Mouse (Mus musculus) liver, embryonic 14.5 days (tissue): ENCODE results near the gene Tbc1d14. TPM values are rescaled to one million over a fixed set of nuclear protein-coding genes. Genes with fewer than 3 reads are reported as not detected.
A peak's percentile ranks its signal among the peaks of the same experiment; 100 is the strongest.

Source experiments
- ATAC-seq: fragments of 200-750 bp; cut with Nextera tagmentation; 2 replicates; pipeline ENCODE4 v1.8.0; 2017; ENCODE audit warnings: moderate number of reproducible peaks, mild to moderate bottlenecking, moderate library complexity; ENCODE audit not compliant: insufficient read depth
- DNase-seq, 3 experiments: peaks; one replicate each; pipeline ENCODE4 v3.0.0-alpha.2; 2012 to 2013; ENCODE audit warnings: low read depth in 3 of 3, low spot score in 3 of 3
- H3K27ac ChIP-seq: fragments of 300-500 bp; sonication (generic); 2 replicates; pipeline ENCODE4 v1.5.1; 2014; ENCODE audit warnings: moderate library complexity, mild to moderate bottlenecking, control low read depth, inconsistent platforms
- H3K27me3 ChIP-seq: fragments of 300-500 bp; sonication (generic); 2 replicates; pipeline ENCODE4 v1.6.1; 2014; ENCODE audit warnings: mild to moderate bottlenecking, low read length, moderate library complexity; ENCODE audit not compliant: control insufficient read depth, insufficient read depth
- H3K36me3 ChIP-seq: fragments of 300-500 bp; sonication (generic); replicated peaks from 2 replicates; pipeline ENCODE4 v1.6.1; 2014; ENCODE audit warnings: low read depth; ENCODE audit not compliant: control insufficient read depth, insufficient read depth
- H3K4me1 ChIP-seq, 2 experiments: fragments of 200-500 bp in 1 of 2; fragments of 300-500 bp in 1 of 2; sonication (generic) in 1 of 2; replicated peaks; 2 replicates each; pipeline ENCODE4 v1.6.1; 2012 to 2014; ENCODE audit warnings: antibody characterized with exemption in 1 of 2, inconsistent platforms in 1 of 2, low read length in 1 of 2; ENCODE audit not compliant: control insufficient read depth in 2 of 2, insufficient read depth in 2 of 2
- H3K4me2 ChIP-seq: fragments of 300-500 bp; sonication (generic); 2 replicates; pipeline ENCODE4 v1.6.1; 2014; ENCODE audit warnings: low read depth, mild to moderate bottlenecking, control low read depth, moderate library complexity
- H3K4me3 ChIP-seq, 2 experiments: fragments of 200-500 bp in 1 of 2; fragments of 300-500 bp in 1 of 2; sonication (generic) in 1 of 2; 2 replicates each; pipeline ENCODE4 v1.5.1; 2012 to 2014; ENCODE audit warnings: low read depth in 2 of 2, low read length in 2 of 2, mild to moderate bottlenecking in 2 of 2, control low read depth in 1 of 2, inconsistent platforms in 1 of 2, moderate library complexity in 1 of 2; ENCODE audit not compliant: insufficient read depth in 1 of 2
- H3K9ac ChIP-seq: fragments of 300-500 bp; sonication (generic); replicated peaks from 2 replicates; pipeline ENCODE4 v1.6.1; 2014; ENCODE audit warnings: mild to moderate bottlenecking, control low read depth, moderate library complexity
- H3K9me3 ChIP-seq: fragments of 300-500 bp; sonication (generic); 2 replicates; pipeline ENCODE4 v1.6.1; 2016; ENCODE audit warnings: low read length, mixed read lengths; ENCODE audit not compliant: control insufficient read depth
- CTCF ChIP-seq: IDR thresholded peaks from 2 replicates; pipeline ENCODE4 v1.5.1; 2016; ENCODE audit warnings: antibody characterized with exemption, low read depth, control low read depth
- EP300 ChIP-seq: IDR thresholded peaks from 2 replicates; pipeline ENCODE4 v1.6.1; 2016; ENCODE audit warnings: antibody characterized with exemption, low read depth
- WGBS: fragments of 180-500 bp; shearing (Covaris S2); extraction: QIAGEN DNeasy Blood & Tissue Kit; methylation state at CpG from one replicate; pipeline ENCODE4 v1.1.7; 2014; ENCODE audit not compliant: insufficient replicate concordance; 5-methylcytosine and 5-hydroxymethylcytosine counted together
- polyA plus RNA-seq, 2 experiments: library from polyadenylated mRNA; depleted of rRNA in 1 of 2; stranded (reverse) in 1 of 2; unstranded in 1 of 2; fragments of >200 nt; fragmentation: Nextera tagmentation in 1 of 2; extraction: Ambion mirVana in 1 of 2; gene quantifications; 2 replicates each; pipeline versions ENCODE4 v1.2.1 to v1.2.3; 2012 to 2014

Tbc1d14 gene
- polyA plus RNA-seq, 2 experiments: 6.8 to 8.2 TPM

DNA sequence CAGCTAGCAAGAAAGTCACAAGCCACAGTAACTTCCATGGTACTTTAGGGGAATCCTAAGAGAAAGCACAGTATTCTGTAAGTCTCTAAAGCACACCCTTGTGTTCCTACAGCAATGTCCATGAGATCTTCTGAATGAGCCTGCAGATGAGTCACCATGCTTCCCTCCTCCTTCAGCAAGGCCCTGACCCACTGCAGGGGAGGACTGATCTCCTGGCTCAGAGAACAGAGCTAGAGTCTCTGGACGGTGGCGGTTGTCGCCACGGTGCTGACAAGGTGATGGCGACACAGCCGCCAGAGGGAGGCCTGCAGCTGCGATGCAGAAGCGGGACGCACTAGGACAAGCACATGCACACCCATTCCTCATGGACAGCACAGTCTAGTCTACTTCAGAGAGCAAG is 9.0 kb upstream of the Tbc1d14 start:
- H3K27me3 ChIP-seq: no peaks in the 10 kb centered on the region
- H3K4me1 ChIP-seq: no peaks in the 10 kb centered on the region
- 83% methylated on average over 9 of the region's 9 CpGs for WGBS
- no peak for TF ChIP-seq EP300
- 0 out of 2 replicates have a peak, but pooled peaks have one; percentile 15 for TF ChIP-seq CTCF
- no peak overlapping the region for H3K27ac ChIP-seq
- no peaks in the 10 kb centered on the region for H3K9me3 ChIP-seq
- DNase-seq: no peak
- no peak overlapping the region for H3K9ac ChIP-seq
- H3K4me3 ChIP-seq: no peak overlapping the region
- no peak overlapping the region for H3K4me2 ChIP-seq
- no peak for ATAC-seq
- peaks cover 62% of the 10 kb centered on the region for H3K36me3 ChIP-seq

DNA sequence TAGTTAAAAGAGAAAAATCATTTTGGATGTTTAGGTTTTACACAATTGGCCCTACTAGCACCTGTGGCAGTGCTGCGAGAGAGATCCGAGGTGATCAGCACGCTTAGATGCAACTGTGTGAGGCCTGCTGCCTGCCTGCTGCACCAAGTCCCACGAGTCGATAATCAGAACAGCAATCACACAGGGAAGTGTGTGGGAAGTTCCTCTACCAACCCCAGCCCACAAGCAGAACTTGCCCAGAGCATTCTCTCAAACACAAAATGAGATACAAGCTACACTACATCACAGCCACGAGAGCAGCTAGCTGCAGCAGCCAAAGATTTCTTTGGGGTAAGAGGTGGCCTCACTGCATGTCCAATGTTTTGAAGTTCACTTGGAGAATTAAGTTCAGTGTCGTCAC is 8.4 kb upstream of the Tbc1d14 start:
- Histone ChIP-seq H3K9me3 (no peaks in the 10 kb centered on the region), H3K27me3 (no peaks in the 10 kb centered on the region), H3K36me3 (peaks cover 56% of the 10 kb centered on the region), H3K27ac (no peak overlapping the region), H3K4me3 (no peak overlapping the region), H3K4me2 (no peak overlapping the region), H3K4me1 (no peaks in the 10 kb centered on the region), H3K9ac (no peak overlapping the region)
- WGBS: 43% methylated on average over 7 of the region's 7 CpGs
- no peak for ATAC-seq
- no peak for DNase-seq
- TF ChIP-seq EP300 (no peak), CTCF (no peak)

DNA sequence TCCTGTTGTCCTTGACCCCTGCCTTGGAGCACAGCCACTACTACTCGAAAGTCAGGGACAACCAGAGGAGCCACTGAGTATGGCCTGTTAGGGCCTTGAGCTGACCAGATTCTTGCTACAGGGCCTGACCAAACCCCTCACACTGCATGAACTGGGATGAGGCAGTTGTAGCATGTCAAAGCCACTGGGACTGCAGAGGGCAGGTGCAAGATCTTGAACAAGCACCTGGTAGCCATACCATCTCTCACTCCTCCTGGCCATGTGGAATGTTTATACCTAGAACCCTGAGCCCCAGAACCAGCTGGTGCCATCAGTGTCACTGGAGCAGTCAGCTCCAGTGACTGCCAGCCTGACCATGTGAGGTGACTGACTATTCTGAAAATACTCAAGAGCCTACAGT is 5.8 kb upstream of the Tbc1d14 start:
- Histone ChIP-seq H3K9ac (no peak overlapping the region), H3K9me3 (no peaks in the 10 kb centered on the region), H3K4me3 (no peak overlapping the region), H3K27ac (no peak overlapping the region), H3K27me3 (no peaks in the 10 kb centered on the region), H3K36me3 (peaks cover 32% of the 10 kb centered on the region), H3K4me2 (no peak overlapping the region), H3K4me1 (no peaks in the 10 kb centered on the region)
- 68% methylated on average over 1 of the region's 1 CpGs for WGBS
- peak; percentile 12; the same call in 1 of the 2 replicates for ATAC-seq
- DNase-seq: no peak
- TF ChIP-seq EP300: no peak
- TF ChIP-seq CTCF: no peak

DNA sequence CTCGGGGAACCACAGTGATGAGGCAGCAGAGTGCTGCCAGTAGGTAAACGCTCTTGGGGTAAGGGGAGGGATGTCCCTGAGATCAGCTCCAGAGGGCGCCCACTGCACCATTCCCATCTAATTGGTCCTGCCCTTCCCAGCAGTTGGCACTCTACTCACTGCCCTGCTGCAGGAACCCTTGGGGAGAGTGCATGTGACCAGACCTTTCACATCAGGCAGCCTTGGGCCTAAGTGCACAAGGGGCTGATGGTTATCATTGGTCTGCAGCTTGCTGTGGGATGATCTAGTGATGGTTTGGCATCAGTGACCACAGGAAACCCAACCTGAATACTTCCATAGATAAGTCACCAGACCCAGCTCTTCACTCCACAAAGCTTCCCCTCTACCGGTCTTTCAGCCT is 4.6 kb upstream of the Tbc1d14 start:
- no peaks in the 10 kb centered on the region for H3K4me1 ChIP-seq
- H3K9me3 ChIP-seq: no peaks in the 10 kb centered on the region
- H3K27me3 ChIP-seq: no peaks in the 10 kb centered on the region
- peak; percentile 69 for TF ChIP-seq CTCF
- TF ChIP-seq EP300: no peak
- 8% methylated on average over 4 of the region's 4 CpGs for WGBS
- H3K27ac ChIP-seq: no peak overlapping the region
- no peak overlapping the region for H3K9ac ChIP-seq
- DNase-seq: no peak
- H3K4me2 ChIP-seq: no peak overlapping the region
- peak; percentile 31; the same call in 1 of the 2 replicates for ATAC-seq
- no peak overlapping the region for H3K4me3 ChIP-seq
- H3K36me3 ChIP-seq: peaks cover 23% of the 10 kb centered on the region

DNA sequence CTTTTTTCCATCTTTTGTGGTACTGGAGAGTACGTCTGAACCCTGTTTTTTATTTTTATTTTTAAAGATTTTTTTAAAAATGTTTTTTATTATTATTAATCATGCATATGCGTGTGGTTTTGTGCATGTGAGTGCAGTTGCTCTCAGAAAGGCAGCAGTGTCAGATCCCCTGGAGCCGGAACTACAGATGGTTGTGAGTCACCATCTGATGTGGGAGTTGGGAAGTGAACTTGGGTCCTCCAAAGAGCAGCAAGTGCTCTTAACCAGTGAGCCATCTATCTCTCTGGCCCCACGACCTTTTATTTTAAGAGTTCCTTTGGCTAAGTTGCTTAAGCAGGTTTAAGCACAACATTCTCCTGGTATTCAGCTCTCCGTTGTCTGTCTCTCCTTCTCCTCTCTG is 3.1 kb upstream of the Tbc1d14 start:
- H3K4me1 ChIP-seq: no peaks in the 10 kb centered on the region
- H3K27ac ChIP-seq: no peak overlapping the region
- WGBS: 47% methylated on average over 5 of the region's 5 CpGs
- no peaks in the 10 kb centered on the region for H3K27me3 ChIP-seq
- TF ChIP-seq EP300: no peak
- no peak for TF ChIP-seq CTCF
- H3K9ac ChIP-seq: no peak overlapping the region
- peaks cover 9% of the 10 kb centered on the region for H3K36me3 ChIP-seq
- H3K4me3 ChIP-seq: no peak overlapping the region
- no peak overlapping the region for H3K4me2 ChIP-seq
- ATAC-seq (no peak), DNase-seq (no peak)
- no peaks in the 10 kb centered on the region for H3K9me3 ChIP-seq

DNA sequence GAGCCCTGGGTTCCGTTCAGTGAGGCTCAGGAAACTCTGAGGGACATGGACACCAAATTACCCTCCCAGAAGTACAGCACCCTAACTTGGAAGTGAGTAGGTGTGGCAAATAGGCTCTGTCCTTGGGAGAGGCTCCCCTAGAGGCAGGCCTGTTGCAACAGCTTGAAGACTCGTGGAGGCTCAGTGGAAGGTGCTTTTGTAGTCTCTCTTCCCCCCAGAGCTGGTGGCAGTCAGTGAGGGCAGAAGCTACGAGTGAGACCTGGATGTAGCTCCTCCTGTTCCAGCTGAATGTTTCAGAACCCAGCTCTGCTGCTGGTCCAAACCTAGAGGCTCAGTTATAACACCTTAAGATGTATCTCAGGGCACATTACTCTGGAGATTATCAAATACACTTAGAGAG is 2.0 kb upstream of the Tbc1d14 start:
- TF ChIP-seq CTCF (peak; percentile 45), EP300 (no peak)
- WGBS: 21% methylated on average over 3 of the region's 3 CpGs
- Histone ChIP-seq H3K4me1 (no peaks in the 10 kb centered on the region), H3K27ac (no peak overlapping the region), H3K4me2 (no peak overlapping the region), H3K27me3 (no peaks in the 10 kb centered on the region), H3K36me3 (peaks cover 4% of the 10 kb centered on the region), H3K9ac (no peak overlapping the region), H3K9me3 (no peaks in the 10 kb centered on the region), H3K4me3 (no peak overlapping the region)
- DNase-seq (no peak), ATAC-seq (no peak)
